Mouse (Mus musculus) ES-CJ7 (cell line): ENCODE data around the gene Nacc1.

Experiments used
- DNase-seq: peaks from one replicate; pipeline ENCODE4 v3.0.0; 2011; ENCODE audit warnings: low read depth, low spot score

Nacc1 gene

DNA sequence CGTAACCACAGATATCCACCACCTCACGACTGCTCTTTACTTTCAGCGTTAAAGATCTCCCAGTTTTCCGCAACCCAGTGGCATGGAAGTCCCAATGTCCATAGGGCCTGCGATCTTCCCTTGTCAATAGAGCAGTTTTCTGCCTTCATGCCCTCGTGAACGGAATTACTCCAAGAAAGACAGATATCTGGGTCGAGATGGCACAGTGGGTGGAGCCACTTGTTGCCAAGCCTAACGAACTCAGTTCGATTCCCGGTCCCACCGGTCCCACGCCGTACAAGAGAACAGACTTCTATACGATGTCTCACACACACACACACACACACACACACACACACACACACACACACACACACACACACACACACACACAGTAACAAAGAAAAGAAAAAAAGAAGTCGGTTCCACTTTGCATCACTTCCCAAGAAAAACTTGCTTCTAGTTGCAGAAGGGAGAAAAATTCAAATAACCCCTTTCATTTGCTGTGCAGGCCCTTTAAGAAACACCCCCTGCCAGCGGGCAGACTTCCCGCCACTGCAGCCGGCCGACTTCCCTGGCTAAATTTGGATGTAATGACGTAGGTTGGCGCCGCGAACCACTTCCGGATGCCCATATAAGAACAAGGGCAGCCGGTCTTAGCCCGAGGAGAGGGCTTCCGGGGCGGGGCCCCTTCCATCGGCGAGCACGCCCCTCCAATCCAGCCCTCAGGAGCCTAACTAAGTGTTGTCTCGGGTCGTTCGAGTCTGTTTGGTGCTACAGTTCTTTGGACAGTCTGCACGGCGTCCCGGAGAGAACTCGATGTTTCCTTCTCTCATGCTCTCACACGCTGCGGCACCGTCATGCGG is 24.0 kb downstream of the Nacc1 start:
- DNase-seq: peak; percentile 99

DNA sequence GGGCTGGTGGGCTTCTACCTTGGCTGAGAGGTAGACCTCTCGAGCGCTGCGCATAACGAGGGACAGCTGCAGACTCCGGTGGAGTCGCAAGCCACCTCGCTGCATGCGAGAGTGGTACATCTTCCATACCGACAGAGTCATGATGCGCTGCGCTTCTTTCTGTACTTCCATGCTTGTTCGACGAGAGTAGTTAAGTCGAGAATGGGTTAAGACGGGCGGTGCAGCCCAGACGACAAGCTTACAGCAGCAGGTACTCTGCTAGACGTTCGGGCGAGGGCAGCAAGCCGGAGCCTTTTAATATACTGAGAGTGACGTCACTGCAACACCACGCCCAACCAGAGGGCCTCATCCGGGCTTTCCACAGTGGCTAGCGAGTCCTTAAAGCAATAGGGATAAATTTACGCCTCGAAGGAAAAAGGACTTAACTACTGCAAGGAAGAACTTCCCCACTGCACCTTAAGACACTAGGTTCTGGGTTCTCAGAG is 25.0 kb downstream of the Nacc1 start, which contains the start of gene Ier2:
Gene Ier2, minus strand, starts transcription at position 272 of the 485 bp plus-strand sequence.
- peak; percentile 99 for DNase-seq

DNA sequence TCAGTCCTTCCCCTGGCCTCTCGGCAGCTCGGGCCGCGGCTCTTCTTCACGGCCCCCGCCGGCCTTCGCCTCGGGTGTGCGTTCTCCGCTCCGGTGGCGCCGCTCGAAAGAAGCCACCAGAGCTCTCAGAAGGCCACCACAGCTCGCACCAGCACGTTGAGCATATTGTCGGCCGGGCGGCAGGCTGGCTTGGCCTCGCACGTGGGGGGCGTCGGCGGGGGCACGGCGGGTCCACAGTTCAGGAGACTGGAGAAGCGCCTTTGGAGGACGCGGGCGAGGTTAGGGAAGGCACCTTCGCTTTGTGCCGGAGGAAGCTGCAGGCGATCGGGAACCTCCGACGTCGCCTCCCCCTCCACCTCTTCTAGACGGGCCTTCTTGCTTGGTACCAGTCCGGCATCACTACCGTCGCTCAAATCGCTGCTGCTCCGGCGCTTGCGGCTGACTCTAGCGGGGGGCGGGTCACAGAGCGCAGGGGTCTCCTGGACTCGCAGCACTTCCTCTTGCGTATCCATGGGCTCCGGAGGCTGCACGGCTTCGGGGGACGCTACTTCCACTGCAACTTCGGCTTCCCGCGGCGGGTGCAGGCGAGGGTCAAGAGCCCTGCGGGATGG is 25.6 kb downstream of the Nacc1 start:
- peak; percentile 74 for DNase-seq

DNA sequence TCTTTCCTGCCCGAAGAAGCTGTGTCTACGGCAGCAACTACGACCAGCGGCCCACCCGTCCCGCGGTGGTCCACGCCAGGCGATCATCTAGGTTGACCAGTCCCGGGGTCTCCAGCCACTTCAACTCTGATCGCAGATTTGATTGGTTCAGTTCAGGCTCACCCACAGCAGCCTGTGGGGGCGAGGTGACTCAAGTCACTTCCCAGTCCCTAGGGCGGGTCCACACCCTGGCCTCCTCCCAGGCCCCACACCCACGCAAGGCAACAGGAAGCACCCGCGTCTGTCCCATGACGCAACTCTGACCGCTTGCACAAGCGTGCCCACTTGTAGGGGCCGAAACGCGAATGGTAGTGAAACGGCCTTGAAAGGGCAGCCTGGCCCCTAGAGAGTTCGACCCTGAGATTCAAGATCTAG is 26.2 kb downstream of the Nacc1 start:
- peak; percentile 90 for DNase-seq

DNA sequence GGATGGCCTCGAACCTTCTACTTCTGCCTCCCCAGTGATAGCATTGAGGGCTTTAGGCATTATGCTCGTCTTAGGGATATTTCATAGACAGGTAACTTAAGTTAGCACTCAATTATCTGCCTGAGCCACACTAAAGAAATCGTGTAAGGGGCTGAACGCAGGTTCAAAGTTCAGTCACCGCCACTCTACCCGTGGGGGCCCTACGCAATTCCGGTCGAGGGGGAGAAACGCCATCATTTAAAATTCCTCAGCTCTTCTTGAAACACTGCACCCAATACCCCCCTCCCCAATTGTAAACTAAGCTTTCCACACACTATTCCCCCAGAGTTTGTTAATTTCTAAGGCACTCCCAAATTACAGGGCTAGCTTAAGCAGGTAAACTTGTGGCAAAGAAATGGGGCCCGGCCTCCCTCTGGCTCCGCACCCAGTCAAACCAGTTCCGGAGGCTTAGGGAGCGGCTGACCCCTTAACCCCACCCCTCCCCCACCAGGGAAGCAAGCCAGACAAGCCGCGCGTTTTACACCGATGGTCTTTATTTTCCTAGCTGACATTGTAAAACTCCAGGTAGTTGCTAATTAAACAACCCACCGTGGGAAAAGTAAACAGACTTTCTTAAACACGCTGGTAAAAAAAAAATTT is 26.7 kb downstream of the Nacc1 start:
- peak; percentile 89 for DNase-seq

DNA sequence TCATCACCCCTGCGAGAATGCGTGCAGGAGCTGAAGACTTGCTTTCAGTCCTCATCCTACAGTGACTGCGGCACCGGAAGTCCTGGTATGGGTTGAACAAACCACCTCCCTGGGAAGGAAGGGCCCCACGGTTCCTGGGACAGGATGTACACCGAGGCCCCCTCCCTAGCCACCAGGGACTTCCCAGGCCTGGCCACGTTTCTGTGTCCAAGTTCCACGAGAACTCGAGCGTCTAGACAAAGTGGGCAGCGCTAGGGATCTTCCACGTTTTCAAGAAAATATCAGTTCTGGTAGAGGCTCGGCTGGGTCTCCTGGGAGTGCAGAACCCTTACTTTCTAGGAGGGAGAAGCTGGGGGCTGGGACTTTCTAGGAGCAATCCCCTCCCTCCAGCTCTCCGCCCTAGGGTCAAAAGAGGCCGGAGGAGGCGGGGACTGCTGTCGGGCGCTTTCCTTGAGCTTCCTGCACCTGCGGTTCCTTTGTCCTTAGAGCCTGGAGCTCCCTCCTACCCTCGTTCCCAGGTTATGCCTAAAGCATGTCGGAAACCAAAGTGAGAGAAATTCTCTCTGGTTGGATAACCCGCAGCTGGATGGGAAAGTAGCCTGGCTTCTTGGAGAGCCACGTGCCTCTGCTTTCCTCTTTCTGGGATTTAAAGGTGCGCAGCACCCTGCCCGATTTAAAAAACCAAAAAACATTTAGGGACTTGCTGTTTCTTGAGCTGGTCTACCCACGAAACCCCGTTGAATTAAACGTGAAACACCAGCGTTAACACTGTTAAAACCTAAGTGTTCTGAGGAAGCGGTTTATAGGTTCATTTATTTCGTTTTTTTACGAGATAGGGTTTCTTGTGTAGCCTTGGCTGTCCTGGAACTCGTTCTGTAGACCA is 27.5 kb downstream of the Nacc1 start:
- peak; percentile 94 for DNase-seq

DNA sequence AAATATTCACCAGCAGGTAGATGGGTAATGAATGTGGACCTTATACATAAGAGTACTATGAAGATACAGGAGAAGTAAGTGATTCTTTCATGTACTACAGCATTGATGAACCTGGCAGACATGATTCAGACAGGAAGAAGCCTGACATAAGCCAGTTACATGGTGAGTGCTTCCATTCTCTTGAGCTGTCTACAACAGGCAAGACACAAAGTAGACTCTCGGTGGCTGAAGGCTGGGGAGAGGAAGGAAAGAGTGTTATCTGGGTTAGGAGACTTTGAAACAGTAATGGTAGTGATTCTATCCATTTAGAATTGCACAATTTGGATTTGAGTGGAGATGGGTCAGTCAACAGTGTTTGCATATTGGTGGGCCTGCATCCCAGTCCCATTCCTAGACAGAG is 28.7 kb downstream of the Nacc1 start:
- no peak for DNase-seq

DNA sequence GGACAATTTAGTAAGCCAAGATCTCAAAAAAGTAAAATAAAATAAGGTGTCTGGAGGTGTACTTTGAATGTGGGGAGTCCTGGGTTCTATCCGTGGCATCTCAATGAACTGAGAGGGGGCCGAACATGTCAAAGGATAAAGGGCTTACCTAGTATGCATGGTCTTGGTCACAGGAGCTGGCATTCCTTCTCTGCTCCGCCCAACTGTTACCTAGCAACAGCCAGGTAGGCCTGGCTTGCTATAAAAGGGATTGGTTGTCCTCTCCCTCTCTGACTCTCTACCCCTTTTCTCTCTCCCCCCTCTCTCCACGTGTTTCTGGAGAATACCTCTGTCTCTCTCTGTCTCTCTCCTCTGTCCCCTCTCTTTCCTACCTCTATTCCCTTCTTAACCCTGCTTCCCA is 30.0 kb downstream of the Nacc1 start:
- peak; percentile 83 for DNase-seq

DNA sequence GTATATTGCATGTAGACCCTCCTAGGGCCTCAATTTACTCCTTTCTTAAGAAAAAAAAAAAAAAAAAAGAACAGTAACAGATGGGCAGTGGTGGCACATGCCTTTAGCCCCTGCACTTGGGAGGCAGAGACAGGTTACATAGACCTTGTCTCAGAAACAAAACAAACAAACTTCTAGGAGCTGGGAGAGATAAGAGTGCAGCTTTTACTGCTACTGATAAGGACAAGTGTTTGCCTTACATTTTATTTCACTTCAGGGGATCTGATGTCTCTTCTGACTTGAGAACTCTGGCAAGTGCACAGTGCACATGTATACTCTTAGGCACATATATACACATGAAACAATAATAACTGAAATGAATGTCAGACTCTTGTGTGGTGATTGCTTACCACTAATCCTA is 30.5 kb downstream of the Nacc1 start:
- no peak for DNase-seq

DNA sequence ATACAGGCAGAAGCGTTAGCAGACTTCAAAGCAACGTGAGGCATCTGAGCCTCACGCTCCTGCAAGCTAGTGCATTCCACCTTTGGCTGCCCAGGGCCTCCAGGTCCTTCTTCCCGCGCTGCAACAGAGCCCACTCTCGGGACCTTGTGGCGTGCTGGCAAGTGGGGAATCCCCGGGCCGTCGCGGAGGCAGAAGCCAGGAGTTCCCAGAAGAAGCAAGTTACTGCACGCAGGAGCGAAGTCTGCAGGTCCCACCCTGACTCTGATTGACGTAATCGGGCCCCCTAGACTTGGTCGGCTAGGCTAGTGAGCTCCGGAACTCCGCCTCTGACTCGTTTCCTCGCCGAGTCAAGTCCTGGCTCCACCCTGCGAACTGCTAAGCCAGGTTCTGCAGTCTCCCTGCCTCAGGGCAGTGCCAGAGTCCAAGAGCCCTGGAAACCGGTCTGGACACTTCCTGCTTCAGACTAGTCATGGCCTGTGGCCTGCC is 31.0 kb downstream of the Nacc1 start:
- DNase-seq: peak; percentile 97

DNA sequence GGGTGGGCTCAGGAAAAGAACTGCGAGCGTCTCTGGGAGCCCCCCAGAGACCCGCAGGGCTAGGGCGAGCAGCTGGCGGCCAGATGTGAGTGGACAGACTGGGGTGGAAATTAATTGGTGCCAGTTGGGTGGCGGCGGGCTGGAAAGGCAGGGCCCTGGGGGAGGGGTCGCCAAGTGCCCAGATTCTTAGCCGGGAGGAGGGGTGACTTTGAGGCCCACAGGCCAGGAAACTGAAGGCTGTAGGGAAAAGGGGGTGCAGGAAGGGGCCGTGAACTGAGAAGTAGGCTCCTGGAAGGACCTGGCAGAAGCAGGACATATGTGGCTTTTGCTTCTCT is 31.5 kb downstream of the Nacc1 start:
- no peak for DNase-seq

DNA sequence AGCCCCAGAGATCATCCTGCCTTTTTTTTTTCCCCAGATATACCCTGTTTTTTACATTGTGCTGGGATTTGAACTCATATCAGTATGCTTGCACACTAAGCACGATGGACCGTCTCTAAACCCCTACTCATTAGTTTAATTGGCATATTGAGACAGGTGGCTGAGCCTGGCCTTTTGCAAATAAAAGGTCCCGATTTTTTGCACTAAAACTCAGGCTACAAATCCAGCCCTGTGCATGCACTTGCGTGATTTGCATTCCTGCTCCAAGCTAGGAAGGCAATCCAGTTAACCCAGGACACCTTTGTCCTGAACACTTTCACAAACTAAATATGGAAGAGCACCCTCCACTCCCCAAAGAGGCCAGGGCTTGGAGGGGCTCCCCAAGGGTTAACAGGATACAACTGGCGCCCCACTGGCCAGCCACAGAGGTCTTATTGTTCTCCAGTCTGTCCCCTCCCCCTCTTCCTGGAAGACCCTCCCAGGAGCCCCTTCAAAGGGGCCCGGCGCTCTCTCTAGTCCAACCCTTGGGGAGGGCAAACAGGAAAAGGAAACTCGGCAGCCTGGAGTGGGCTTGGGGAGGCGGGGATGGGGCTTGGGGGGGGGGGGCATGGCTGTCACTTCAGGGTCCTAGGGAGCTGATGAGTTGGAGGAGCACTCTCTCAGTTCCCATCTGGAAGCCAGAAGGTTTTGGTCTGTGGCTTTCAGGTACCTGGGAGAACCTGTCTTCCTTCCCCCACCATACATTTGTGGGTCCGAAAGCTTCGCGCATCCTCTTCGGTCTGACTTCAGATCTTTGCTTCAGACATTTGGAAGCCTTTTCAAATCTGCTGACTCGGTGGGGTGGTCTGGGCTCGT is 32.1 kb downstream of the Nacc1 start:
- DNase-seq: peak; percentile 96

DNA sequence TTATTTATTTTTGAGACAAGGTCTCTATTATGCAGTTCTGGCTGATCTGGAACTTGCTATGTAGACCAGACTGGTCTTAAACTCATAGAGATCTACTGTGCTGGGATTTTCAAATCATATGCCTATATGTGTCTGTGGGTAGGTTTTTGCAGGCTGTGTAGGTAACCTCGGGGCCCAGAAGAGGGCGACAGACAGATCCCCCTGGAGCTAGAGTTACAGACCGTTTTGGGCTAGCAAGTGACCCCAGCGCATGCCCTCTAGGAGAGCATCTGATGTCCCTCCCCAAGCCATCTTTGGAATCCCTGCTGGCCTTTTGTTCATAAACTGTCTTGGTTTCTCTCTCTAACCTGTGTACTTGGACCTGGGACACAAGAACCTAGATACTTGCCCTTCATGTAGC is 33.1 kb downstream of the Nacc1 start:
- DNase-seq: peak; percentile 91

DNA sequence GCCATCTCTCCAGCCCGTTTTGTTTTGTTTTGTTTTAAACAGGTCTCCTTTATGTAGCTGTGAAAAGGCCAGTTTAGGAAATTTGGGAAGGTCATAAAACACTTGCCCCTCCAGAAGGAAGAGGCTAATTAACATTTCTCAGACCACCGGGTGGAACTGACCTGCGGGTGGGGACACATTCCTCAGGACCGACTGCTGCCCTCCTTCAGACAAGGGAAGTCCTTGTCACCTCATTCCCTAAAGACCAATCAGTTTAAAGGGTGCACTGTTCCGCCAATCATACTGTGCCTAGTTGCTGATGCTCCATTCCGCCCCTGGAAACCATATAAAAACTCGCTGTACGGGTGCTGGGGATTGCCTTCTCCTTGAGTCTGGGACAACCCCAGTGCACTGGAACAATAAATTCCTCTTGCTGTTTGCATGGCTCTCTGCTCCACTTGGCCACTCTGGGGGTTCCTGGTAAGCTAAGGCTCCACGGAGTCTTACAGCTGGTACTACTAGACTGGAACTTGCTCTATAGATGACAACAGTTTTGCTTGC is 34.5 kb downstream of the Nacc1 start:
- no peak for DNase-seq

DNA sequence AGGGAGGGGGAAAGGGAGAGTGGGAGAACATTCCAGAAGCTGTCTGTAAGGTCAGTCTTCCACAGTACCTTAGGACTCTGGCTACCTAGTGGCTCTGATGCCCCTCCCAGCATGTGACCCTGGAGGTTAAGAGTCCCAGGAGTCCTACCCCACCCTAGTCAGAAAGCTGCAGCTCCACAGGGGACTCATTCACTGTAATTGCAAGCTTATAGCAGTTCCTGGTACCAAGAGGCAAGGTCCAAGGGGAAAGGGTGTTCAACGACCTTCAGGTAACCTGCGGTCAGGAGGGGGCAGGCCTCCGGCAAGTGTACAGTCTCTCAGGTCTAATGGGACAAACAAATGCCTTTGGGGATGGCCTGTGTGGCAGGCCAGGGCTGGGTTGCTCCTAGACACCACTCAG is 37.4 kb downstream of the Nacc1 start:
- DNase-seq: peak; percentile 100

DNA sequence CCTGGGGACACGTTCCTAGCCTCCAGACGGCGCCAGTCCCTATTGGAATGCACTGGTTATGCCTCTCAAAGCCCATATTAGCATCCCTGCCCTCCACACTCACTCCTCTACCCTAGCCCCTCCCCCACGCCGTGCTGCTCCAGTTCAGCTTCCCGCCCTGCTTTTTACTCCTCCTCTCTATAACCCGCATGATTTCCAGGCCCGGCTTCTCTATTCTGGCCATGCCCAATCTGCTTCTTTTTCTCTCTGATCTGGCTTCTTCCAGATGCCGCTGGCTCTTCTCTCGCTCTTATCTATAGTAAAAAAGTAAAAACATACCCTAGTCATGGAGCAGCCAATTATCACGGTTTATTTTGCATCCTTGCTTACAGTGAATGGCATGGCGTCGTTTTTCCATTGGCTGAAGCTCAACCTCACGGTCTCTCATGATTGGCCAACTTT is 40.2 kb downstream of the Nacc1 start:
- peak; percentile 95 for DNase-seq

DNA sequence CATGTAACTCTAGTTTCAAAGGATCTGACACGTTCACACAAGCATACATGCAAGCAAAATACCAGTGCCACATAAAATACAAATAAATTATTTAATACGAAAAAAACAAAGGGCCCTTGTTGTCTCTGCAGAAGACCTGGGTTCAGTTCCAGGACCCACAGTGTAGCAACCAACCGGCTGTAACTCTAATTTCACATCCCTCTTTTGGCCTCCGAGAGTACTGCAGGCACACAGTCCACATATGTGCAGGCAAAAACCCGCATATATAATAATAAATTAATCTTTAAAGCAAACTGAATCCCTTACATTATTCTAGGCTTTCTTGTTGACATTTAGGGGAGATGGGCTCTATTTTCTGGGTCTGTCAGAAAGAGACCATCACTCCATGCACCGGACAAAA is 40.9 kb downstream of the Nacc1 start:
- DNase-seq: no peak

DNA sequence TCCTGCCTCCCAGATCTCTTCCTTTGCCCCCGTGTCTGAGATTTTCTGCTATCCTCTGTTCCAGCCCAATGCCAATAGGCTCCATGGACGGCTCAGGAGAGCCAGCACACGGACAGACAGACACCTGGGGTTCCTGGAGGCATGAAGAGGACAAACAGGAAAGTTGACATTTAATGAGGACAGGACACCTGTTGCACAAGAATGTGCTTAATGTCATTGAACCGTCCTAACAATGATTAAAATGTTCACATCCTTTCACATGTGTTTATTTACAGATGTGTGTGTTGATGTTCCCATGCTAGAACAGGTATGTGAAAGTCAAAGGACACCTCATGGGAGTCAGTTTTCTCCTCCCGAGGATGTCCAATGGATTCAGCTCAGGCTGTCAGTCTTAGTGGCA is 44.6 kb downstream of the Nacc1 start:
- peak; percentile 4 for DNase-seq

DNA sequence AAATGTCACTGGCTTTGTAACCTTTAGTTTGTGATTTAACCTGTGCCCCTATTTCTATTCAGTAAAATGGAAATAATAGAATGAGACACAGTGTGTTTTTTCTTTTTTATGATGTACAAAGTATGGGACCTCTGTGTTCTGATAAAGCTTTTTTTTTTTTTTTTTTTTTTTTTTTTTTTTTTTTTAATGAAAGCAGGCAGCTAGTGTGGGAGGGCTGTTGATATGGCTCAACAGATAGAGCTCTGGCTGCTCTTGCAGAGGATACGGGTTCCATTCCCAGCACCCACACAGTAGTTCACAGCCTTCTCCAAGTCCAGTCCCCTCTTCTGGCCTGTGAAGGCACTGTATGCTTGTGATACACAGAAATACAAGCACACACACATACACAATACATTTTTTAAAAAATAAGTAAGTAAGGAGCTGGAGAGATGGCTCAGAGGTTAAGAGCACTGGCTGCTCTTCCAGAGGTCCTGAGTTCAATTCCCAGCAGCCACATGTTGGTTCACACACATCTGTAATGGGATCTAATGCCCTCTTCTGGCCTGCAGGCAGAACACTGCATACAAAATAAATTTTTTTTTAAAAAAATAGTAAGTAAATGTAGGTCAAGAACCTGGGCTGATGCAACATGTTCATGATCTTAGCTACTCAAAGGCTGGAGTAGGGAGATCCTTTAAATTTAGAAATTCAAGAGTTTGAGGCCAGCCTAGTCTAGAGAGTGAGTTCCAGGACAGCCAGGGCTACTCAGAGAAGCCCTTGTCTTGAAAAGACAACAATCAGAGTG is 45.9 kb downstream of the Nacc1 start:
- peak; percentile 37 for DNase-seq
